Mouse (Mus musculus): ENCODE data around the gene Stpg3.

Gene Stpg3

GRCm38 (mm10) chr2:25214444-25214843 is at the start of gene Stpg3:
Gene Stpg3, minus strand, starts transcription at chr2:25214637.
- TF ChIP-seq GATA4 (IDR thresholded peaks at IDR 0.05; ENCODE audit: insufficient replicate concordance, low read length): no peak

- TF ChIP-seq GATA4 (IDR thresholded peaks at IDR 0.05; ENCODE audit: insufficient replicate concordance, low read length): no peak
Observed at GRCm38 (mm10) chr2:25263623-25264285, 49.3 kb upstream of the Stpg3 start.

- TF ChIP-seq GATA4 (IDR thresholded peaks at IDR 0.05; ENCODE audit: insufficient replicate concordance, low read length): no peak
Observed at GRCm38 (mm10) chr2:25262795-25263622, 48.6 kb upstream of the Stpg3 start.

DNA sequence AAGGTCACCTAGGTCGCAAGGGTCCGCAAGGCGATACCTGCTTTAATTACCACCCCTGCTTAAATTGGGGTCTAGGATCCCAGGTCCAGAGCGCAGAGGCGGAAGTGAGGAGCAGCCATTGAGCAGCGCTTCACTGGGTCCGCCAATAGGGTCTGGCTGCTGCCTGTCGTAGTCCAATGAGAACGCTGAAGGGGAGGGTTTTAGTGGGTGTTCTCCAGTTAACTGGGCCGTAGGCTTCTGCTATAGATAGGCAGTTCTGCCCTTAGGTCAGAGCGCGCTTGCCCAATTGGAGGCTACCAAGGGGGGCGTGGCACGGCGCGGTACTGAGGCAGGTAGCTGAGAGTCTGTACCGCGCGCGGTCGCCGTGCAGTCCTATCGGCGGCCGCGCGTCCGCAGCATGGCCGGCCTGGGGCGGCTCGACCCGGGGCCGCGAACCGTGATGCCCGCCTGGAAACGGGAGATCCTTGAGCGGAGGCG is 47.9 kb upstream of the Stpg3 start, which contains the start of gene Tprn:
Gene Tprn, plus strand, starts transcription at position 328 of the 477 bp plus-strand sequence.
- TF ChIP-seq GATA4 (IDR thresholded peaks at IDR 0.05; ENCODE audit: insufficient replicate concordance, low read length): peak; percentile 29; the same call in 1 of the 2 replicates

DNA sequence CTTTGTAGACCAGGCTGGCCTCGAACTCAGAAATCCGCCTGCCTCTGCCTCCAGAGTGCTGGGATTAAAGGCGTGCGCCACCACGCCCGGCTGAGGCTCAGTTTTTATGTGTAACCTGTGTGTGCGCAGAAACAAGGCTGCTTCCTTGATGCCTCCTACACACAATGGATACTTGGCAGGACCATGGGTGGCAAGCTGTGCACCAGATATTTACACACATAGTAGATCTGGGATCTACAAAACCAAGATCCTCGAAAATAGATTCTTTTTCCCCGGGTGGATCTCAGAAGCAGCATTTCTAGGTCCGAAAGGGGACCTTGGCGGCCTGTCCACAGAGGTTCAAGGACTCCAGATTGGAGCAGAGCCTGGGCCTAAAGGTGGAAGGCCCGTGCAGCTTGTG is 47.4 kb upstream of the Stpg3 start:
- no peak for TF ChIP-seq GATA4 (IDR thresholded peaks at IDR 0.05; ENCODE audit: insufficient replicate concordance, low read length)

DNA sequence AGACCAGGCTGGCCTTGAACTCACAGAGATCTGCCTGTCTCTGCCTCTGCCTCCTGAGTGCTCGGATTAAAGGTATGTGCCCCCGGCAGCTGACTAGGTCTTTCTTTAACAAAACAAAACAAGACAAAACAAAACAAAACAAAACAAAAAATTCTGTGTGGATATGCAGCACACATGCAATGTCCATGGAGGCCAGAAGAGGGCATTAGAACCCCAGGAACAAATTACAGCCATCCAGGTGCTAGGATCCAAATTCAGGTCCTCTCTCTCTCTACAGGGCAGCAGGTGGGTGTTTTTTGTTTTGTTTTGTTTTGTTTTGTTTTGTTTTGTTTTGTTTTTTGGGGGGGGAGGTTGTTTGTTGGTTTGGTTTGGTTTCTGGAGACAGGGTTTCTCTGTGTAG is 44.5 kb upstream of the Stpg3 start:
- no peak for TF ChIP-seq GATA4 (IDR thresholded peaks at IDR 0.05; ENCODE audit: insufficient replicate concordance, low read length)

- TF ChIP-seq GATA4 (IDR thresholded peaks at IDR 0.05; ENCODE audit: insufficient replicate concordance, low read length): no peak; the same call in 1 of the 2 replicates
Observed at GRCm38 (mm10) chr2:25255284-25255779, 40.9 kb upstream of the Stpg3 start, which contains the start of gene Tmem203. Gene Tmem203, plus strand, starts transcription at chr2:25255439.

DNA sequence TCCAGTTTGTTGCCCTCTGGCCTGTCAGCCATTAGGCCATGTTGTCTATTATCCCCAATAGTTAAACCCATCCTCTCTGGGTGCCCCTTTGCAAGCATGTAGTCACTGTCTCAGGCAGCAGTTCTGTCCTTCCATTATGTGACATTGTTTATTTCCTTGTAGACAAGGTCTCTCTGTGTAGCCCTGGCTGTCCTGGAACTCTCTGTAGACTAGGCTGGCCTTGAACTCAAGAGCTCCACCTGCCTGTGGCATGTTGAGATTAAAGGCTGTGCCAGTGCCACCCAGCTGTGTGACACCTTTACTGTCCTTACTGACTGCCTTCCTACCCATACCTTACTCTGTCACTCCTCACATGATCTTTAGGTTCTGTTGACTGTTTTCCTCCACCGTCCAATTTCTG is 37.9 kb upstream of the Stpg3 start:
- TF ChIP-seq GATA4 (IDR thresholded peaks at IDR 0.05; ENCODE audit: insufficient replicate concordance, low read length): no peak

- TF ChIP-seq GATA4 (IDR thresholded peaks at IDR 0.05; ENCODE audit: insufficient replicate concordance, low read length): no peak
Observed at GRCm38 (mm10) chr2:25246183-25247072, 32.0 kb upstream of the Stpg3 start, which contains the start of gene AL732309.1. Gene AL732309.1, minus strand, starts transcription at chr2:25246863.

GRCm38 (mm10) chr2:25244144-25244543 is 29.7 kb upstream of the Stpg3 start:
- no peak for TF ChIP-seq GATA4 (IDR thresholded peaks at IDR 0.05; ENCODE audit: insufficient replicate concordance, low read length)

DNA sequence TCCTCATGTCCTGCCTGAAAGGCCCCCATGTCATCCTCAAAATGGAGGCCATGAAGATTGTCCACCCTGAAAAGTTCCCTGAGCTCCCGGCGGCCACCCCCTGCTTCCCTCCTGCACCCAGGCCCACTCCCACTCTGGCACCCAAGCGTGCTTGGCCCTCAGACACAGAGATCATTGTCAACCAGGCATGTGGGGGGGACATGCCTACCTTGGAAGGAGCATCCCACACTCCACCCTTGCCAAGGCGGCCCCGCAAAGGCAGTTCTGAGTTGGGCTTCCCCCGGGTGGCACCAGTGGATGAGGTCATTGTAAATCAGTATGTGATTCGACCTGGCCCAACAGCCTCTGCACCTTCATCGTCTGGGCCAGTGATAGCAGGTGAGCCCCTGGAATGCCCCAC is 28.9 kb upstream of the Stpg3 start:
- TF ChIP-seq GATA4 (IDR thresholded peaks at IDR 0.05; ENCODE audit: insufficient replicate concordance, low read length): no peak

DNA sequence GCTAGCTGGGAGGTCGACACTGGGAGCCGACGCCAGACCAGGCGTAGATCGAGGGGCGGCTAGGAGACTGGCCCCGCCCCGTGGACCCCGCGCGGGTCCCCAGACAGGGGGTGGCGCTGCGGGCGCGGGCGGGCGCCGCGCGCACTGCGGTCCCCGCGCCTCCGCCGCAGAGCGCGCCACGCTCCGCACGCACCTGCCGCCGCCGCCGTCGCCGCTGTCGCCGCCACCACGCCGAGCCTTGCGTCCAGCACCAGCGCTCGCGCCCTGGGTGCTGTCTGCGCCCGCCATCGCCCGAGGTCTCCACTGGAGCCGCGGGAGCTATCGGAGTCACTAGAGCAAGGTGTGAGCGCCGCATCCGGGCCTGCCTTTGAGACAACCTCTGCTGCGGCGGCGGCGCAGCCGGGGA is 27.7 kb upstream of the Stpg3 start, which contains the start of the genes Rnf208 and Cysrt1:
Gene Rnf208, plus strand, starts transcription at position 155 of the 406 bp plus-strand sequence.
Gene Cysrt1, minus strand, starts transcription at position 352 of the 406 bp plus-strand sequence.
- no peak for TF ChIP-seq GATA4 (IDR thresholded peaks at IDR 0.05; ENCODE audit: insufficient replicate concordance, low read length)

DNA sequence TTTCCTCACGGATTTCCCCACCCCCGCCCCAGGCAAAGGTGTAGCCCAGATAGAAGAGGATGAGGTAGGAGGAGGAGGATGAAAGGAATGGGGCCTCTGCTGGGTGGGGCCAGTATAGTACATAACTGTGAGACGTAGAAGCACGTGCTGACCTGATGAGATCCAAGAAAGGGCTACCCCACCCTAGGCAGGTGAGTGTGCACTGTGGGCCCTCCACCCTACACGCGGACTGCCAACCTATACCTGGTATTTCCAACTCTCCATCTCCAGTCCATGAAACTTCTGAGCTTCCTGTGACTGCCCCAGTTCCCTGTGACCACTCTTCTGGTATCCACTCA is 27.0 kb upstream of the Stpg3 start:
- no peak for TF ChIP-seq GATA4 (IDR thresholded peaks at IDR 0.05; ENCODE audit: insufficient replicate concordance, low read length)

GRCm38 (mm10) chr2:25240723-25241437 is 26.4 kb upstream of the Stpg3 start:
- no peak for TF ChIP-seq GATA4 (IDR thresholded peaks at IDR 0.05; ENCODE audit: insufficient replicate concordance, low read length)

All from liver, adult (tissue).